Mouse (Mus musculus): ENCODE measurements around the gene Plekho2. TPM values are rescaled to one million over a fixed set of nuclear protein-coding genes. Genes with fewer than 3 reads are reported as not detected.

Plekho2 gene
- total RNA-seq, 2 experiments from 2014 or later = 44.7 to 45.4 TPM

DNA sequence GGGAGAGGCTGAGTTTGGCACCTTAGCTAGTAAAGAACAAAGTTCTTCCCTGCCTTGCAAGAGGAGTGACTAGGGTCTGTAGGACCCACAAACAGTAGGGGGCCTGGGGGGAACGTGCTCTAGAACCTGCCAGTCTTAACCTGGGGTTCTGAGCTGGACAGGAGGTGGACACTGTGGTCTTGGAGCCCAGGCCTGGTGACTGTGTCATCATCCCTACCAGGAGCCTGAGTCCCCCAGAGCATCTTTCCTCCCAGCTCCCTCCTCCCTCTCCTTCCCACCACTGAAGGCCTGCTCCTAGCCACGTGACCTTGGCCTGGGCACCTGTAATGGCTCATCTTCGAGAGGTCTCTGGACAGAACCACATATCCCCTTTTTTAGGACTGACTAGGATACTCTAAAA lies 45.7 kb downstream of the Plekho2 start:
- no peak for DNase-seq (ENCODE audit: low spot score in 2 of 2)

DNA sequence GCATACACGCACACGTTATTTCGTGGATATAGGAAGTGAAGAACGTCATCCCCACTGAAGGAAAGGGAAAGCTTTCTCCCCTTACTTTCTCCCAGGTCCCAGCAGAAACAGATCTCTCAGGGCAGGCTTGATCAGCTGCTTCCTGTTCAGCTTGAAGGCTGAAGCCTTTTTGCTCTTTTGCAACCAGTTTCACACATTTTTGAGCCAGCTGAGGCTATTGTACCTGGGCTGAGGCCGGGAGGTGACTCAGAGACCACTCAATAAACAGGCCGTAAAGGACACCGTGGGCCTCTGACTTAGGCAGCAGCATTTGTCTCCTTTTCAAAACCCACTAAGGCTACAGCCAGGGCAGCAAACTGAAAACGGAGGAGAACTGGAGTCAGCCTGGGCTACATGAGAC lies 46.9 kb downstream of the Plekho2 start:
- no peak for DNase-seq (ENCODE audit: low spot score in 2 of 2)

DNA sequence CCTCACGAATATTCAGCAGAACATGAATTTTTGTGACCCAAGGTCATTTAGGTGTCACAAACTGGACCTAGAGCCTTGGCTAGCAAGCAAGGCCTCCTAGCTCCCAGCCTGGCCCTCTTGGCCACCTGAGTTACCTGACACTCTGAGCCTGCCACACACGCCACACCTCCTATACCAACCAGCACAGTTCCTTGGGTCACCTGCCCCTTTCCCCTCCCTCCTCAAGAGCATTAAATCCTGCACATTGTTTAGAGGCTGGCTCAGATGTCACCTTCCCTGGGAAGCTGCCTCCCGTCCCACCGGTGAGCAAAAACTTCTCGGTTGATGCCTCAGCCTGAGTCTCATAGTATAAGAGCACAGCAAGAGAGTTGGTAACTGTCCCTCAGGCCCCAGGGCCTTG lies 48.6 kb downstream of the Plekho2 start:
- no peak for DNase-seq (ENCODE audit: low spot score in 2 of 2)

DNA sequence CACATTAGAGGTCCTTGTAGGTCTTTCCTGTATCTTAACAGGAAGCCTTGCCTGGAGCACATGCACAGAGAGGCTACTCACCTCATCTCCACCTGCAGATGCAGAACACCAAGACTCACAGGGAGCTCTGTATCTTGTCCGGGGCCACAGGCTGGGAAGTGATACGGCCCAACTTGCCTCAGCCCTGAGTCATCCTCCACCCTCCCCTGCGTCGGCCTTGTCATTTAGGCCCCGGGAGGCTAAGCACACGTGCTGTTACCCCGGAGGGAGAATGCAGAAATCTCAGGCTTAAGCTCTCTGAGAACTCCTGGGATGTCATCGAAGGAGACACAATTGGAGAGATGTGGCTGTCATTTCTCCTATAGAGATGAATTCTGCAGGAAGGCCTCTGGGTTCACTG lies 50.2 kb downstream of the Plekho2 start:
- DNase-seq (ENCODE audit: low spot score in 2 of 2) = no peak

DNA sequence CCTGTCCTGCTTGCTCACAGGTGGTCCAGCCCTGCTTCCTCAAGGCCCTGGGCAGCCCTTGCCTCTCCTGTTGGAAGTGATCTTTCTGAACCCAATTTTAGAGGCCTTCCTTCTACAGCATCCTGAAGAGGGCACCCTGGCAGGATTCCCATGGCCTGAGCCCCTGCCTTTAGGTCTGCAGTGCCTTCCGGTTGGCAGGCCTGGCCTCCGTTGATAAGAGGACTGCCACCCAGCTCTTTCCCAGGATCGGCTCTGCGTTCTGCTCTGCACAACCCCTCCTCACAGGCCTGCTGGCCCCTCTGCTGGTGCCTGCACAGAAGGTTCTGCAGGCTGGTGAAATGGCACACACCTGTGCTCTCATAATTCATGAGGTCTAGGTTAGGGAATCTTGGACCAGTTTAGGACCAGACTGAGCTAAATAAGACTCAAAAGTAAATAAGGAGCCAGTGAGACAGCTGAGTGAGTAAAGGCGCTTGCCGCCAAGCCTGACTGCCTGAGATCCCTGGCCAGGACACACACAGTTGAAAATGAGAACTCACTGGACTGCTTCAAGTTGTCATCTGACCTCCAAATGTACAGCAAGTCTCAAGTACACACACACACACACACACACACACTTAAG lies 51.3 kb downstream of the Plekho2 start:
- no peak for DNase-seq (ENCODE audit: low spot score in 2 of 2)

DNA sequence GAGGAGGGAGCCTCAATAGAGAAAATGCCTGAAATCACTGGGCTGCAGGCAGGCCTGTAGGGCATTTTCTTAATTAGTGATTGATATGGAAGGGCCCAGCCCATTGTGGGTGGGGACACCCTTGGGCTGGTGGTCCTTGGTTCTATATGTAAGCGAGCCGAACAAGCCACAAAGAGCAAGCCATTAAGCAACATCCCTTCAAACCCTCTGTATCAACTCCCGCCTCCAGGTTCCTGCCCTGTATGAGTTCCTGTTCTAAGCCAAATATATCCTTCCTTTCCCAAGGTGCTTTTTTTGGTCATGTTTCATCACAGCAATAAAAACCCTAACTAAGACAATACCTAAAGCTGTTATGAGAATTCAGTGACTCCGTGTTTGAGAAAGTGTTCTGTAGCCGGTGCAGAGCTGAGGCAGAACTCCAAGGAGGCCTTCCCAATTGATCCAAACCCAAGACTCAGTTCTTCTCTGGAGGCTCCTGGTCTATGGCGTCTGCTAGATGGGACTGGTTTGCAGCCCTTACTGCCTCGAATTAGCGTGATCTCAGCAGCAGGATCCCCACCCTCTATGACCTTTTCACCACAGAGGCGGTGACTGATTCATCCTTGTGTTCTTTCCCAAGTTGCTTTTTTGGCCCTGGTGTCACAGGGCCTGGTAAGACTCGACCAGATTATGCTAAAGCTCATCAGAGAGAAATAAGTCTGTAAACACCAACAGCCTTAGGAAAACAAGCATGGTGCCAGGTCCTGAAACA lies 54.2 kb downstream of the Plekho2 start:
- DNase-seq (ENCODE audit: low spot score in 2 of 2) = no peak

DNA sequence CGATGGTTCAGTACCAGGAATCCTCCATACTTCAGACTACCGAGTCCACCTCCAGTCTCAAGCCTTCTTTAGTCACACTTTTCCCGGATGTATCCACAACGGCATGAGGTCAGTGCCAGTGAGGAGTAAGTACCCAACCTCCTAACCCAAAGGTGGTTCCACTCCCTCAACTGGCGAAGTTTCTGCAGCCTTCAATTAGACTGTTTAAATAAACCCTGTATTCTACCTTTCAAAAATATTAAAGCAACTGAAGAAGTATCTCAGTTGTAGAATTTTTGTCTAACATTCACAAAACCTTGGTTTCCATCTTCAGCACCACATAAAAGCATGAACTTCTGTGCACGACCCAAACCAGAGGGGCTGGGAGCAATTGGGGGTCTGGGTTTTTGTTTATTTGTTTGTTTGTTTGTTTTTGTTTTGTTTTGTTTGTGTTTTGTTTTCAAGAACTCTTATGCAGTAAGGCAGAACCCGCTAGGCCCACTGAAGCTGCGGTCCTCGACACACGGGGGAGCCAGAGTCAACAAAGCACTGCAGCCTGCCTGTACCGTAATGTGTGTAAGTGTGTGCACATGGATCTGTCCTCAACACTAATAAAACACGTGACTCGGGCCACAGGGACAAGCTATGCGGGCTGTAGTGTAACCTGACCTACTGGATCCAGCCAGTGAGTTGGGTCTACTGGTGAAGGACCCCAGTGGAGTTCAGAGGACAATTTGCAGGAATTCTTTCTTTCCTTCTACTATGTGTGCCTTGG lies 56.1 kb downstream of the Plekho2 start:
- peak; percentile 52 to 73 for DNase-seq (ENCODE audit: low spot score in 2 of 2)

DNA sequence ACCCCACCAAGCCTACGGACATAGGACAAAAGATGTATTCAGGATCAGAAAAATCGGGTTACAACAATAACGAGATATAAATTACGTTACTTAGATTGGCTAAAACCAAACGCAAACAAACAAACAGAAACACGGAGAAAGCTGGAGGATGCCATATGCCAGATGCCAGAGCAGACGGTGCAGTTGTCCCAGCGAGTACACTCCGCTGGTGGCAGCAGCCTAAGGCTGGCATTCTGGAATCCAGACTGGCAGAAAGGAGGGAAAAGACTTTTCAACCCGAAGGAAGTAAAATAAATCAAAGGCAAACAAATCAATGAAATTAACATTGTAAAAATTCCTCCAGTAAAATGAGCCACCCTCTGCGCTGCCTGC lies 59.3 kb downstream of the Plekho2 start:
- no peak for DNase-seq (ENCODE audit: low spot score in 2 of 2)

DNA sequence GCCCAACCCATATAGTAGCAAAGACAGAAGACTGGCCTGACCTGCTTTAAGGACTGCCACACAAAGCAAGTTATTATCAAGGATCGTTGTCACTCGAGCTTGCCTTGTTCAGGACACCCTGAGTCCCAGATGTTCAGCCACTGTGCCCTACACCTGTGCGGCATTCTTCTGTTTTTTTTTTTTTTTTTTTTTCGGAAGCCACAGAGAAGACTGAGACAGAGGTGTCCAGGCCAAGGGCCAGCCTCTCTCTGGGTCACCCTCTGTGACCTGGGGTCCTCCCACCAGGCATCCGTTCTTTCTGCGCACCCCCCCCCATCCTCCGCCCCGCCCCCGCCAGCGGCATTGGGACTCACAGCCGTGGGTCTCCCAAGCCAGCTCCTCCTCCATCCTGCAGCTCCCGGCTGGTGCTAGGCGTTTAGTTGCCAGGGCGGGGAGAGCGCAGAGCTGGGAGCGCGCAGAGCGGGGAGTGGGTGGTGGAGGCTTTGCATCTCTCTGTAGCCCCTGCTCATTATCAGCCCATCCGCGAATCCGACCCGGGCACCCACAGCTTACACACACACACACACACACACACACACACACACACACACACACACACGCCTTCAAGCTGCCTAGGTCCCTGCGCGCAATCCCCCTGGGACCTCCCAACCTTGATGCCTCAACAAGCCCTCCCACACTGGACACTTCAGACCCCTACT lies 59.9 kb downstream of the Plekho2 start, which contains the start of gene Ankdd1a:
Gene Ankdd1a, minus strand, starts transcription at position 387 of the 698 bp plus-strand sequence.
- no peak for DNase-seq (ENCODE audit: low spot score in 2 of 2)

DNA sequence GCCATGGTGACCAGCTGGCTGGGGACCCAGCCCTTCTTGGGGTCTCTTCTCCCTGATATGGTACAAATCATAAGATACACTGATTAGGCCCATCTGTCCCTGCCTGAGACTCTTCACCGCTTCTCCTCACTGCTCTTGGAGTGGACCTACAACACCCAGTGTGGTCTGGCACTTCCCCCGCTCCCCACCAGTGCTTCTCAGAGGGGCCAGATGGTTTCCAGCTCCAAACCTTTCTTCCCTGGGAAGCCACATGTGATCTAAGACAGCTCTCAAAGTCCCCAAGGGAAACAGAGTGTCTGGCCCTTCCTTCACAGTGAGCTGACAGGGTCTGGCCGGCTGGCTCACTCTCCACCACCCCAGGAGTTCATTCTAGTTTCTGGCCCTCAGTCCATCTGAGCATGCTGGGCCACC lies 65.0 kb downstream of the Plekho2 start:
- DNase-seq (ENCODE audit: low spot score in 2 of 2) = no peak

DNA sequence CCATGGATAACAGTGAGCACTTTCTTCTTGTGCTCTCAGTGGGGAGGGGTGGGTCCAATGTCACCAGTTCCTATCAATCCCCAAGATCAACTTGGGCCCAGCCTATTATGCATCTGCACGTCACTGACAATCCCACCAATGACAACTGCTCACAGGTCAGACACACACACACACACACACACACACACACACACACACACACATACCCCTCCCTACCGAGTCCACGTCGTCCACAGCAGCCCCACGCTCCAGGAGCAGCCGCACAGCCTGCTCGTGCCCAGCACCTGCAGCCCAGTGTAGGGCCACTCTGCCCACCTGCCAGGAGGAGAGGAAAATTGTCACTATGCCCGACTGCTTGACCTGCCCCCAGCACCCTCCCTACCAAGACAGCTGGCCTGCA lies 65.4 kb downstream of the Plekho2 start:
- no peak for DNase-seq (ENCODE audit: low spot score in 2 of 2)

DNA sequence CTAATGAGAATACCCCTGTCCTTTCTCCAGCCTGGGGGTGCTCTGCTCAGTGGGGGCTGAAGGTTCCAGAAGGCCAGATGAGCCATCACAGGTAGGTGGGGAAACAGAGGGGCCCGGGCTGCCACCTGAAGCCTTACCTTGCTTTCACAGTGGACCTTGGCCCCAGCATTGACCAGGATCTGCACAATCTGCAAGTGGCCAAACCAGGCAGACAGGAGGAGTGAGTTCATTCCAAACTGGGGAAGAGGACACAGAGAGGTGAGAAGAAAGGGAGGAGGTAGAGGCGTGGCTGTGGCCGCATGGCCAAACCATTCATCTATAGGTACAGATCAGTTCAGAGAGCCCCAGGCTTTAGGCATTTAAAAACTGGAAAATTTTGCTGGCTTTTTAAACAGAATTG lies 67.3 kb downstream of the Plekho2 start:
- DNase-seq (ENCODE audit: low spot score in 2 of 2) = no peak

DNA sequence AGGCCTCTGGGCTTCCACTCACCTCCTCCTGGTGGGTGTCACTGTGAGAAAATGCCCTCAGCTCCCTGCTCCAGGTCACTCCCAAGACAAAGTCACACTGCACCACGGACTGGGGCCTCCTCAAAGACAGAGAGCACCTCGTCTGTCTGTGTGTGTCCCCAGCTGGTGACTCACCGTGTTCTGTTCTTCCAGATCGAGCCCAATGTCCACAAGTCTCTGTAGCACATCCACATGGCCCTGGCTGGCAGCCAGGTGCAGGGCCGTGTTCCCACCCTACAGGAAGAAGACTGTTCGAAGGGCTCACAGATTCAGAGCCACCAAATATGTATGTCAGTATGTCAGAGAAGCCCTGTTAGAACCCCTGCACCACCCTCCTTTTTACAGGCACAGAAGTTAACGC lies 71.4 kb downstream of the Plekho2 start:
- no peak for DNase-seq (ENCODE audit: low spot score in 2 of 2)

DNA sequence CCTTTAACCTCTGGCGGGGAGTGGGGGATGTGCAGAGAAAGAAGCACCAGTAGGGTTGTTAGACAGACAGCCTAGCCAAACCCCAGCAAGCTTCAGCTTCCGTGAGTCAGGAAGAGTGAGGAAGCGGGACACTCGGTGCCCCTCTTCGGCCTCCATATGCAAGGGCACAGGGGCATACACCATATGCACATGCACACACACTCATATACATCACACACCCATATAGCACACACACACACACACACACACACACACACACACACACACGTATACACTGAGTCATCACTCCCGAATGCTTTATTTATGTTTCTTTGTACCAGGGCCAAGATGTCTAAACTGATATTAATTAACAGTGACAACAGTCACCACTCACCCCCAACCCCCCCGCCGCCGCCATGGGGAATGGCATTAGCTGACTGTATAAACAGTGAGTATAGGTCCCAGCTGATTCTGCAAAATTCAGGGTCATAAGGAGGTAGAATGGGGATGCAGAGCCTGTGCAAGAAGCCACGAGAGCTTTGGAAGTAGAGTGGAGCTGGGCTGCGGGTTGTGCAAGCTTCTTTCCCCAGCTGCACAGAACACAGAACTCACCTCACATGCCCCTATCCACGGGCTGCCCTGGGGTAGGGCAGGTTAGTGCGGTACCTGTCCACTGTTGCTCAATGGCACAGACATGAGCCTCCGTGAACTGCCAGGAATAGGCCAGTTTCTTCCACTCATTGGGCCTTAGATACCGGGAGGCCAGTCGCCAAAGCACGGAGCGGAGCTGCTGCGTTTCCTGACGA lies 76.9 kb downstream of the Plekho2 start:
- DNase-seq (ENCODE audit: low spot score in 2 of 2) = no peak

Other genes with a start within 250 kb of the Plekho2 start
- gene Pdcd7, start 233.9 kb downstream of the Plekho2 start, total RNA-seq (2021) = 10 to 100 TPM; 22.2 to 23.8 TPM
- under 1 TPM; 0.67 to 0.68 TPM for gene Ubap1l, start 219.0 kb downstream of the Plekho2 start, total RNA-seq (2021)
- gene Kbtbd13, start 188.4 kb downstream of the Plekho2 start, total RNA-seq (2021) = 1 to 10 TPM in 1 of 2 experiments, under 1 TPM in 1; 0.99 to 1.0 TPM
- gene Rasl12, start 181.5 kb downstream of the Plekho2 start, total RNA-seq (2021) = 10 to 100 TPM; 12.3 to 13.7 TPM
- gene Slc51b, start 157.1 kb downstream of the Plekho2 start, total RNA-seq (2021) = 1 to 10 TPM; 1.4 to 2.4 TPM
- 10 to 100 TPM; 18.1 to 20.4 TPM for gene Mtfmt, start 144.3 kb downstream of the Plekho2 start, total RNA-seq (2021)
- gene Spg21, start 119.1 kb downstream of the Plekho2 start, total RNA-seq (2021) = 10 to 100 TPM; 53.9 to 67.0 TPM
- gene Ankdd1a, start 59.8 kb downstream of the Plekho2 start, total RNA-seq (2021) = 1 to 10 TPM; 1.1 to 1.3 TPM
- gene Pif1, start 7.1 kb upstream of the Plekho2 start, total RNA-seq (2021) = 1 to 10 TPM; 4.8 to 4.9 TPM
- 10 to 100 TPM; 45.2 to 45.6 TPM for gene Rbpms2, start 49.6 kb upstream of the Plekho2 start, total RNA-seq (2021)
- gene Oaz2, start 88.0 kb upstream of the Plekho2 start, total RNA-seq (2021) = 100 to 1,000 TPM; 173 to 180 TPM
- 10 to 100 TPM; 46.5 to 52.7 TPM for gene Zfp609, start 247.5 kb upstream of the Plekho2 start, total RNA-seq (2021)

All from adrenal gland, postnatal 4 days (tissue).